Mouse (Mus musculus): ENCODE results near the gene Rfk. TPM values are rescaled to one million over a fixed set of nuclear protein-coding genes. Genes with fewer than 3 reads are reported as not detected.

The Rfk gene
- polyA plus RNA-seq, 1 experiment from 2014 or later, result 59.9 TPM

GRCm38 (mm10) chr19:17354797-17355196 is 39.0 kb upstream of the Rfk start:
- TF ChIP-seq CTCF (IDR thresholded peaks at IDR 0.05; ENCODE audit: low read depth) (no peak), EP300 (IDR thresholded peaks at IDR 0.05; ENCODE audit: low read depth) (peak; percentile 54; the same call in 1 of the 2 replicates)
- Histone ChIP-seq H3K9ac (replicated peaks) (peak overlapping the region; percentile 76), H3K9me3 (ENCODE audit: low read length) (no peaks in the 10 kb centered on the region), H3K27ac (ENCODE audit: low read depth) (peak overlapping the region; percentile 67), H3K4me2 (ENCODE audit: low read depth, low read length) (peak overlapping the region; percentile 67), H3K4me1 (ENCODE audit: insufficient read depth) (peaks cover 28% of the 10 kb centered on the region), H3K36me3 (replicated peaks; ENCODE audit: insufficient read depth, low read length) (peaks cover 13% of the 10 kb centered on the region), H3K27me3 (ENCODE audit: insufficient read depth, low read length) (no peaks in the 10 kb centered on the region), H3K4me3 (ENCODE audit: low read depth, low read length) (peak overlapping the region; percentile 61)
- DNase-seq, result no peak
- peak; percentile 53 for ATAC-seq
- WGBS (ENCODE audit: insufficient replicate concordance), result 37% methylated on average over 4 of the region's 4 CpGs

GRCm38 (mm10) chr19:17355361-17355760 is 38.5 kb upstream of the Rfk start:
- H3K4me2 ChIP-seq (ENCODE audit: low read depth, low read length), result peak overlapping the region; percentile 67
- H3K27ac ChIP-seq (ENCODE audit: low read depth), result peak overlapping the region; percentile 67
- H3K4me3 ChIP-seq (ENCODE audit: low read depth, low read length), result peak overlapping the region; percentile 61
- H3K27me3 ChIP-seq (ENCODE audit: insufficient read depth, low read length), result no peaks in the 10 kb centered on the region
- H3K36me3 ChIP-seq (replicated peaks; ENCODE audit: insufficient read depth, low read length), result peaks cover 11% of the 10 kb centered on the region
- TF ChIP-seq EP300 (IDR thresholded peaks at IDR 0.05; ENCODE audit: low read depth), result no peak
- TF ChIP-seq CTCF (IDR thresholded peaks at IDR 0.05; ENCODE audit: low read depth), result no peak
- H3K4me1 ChIP-seq (ENCODE audit: insufficient read depth), result peaks cover 26% of the 10 kb centered on the region
- ATAC-seq (no peak), DNase-seq (peak; percentile 25)
- H3K9me3 ChIP-seq (ENCODE audit: low read length), result no peaks in the 10 kb centered on the region
- H3K9ac ChIP-seq (replicated peaks), result peak overlapping the region; percentile 76
- WGBS (ENCODE audit: insufficient replicate concordance), result 16% methylated on average over 4 of the region's 4 CpGs

GRCm38 (mm10) chr19:17355950-17356867 is 37.6 kb upstream of the Rfk start:
- H3K4me3 ChIP-seq (ENCODE audit: low read depth, low read length), result peak overlapping the region; percentile 61
- H3K4me2 ChIP-seq (ENCODE audit: low read depth, low read length), result peak overlapping the region; percentile 67
- no peaks in the 10 kb centered on the region for H3K27me3 ChIP-seq (ENCODE audit: insufficient read depth, low read length)
- peak; percentile 75 for TF ChIP-seq CTCF (IDR thresholded peaks at IDR 0.05; ENCODE audit: low read depth)
- TF ChIP-seq EP300 (IDR thresholded peaks at IDR 0.05; ENCODE audit: low read depth), result no peak; the same call in 1 of the 2 replicates
- H3K36me3 ChIP-seq (replicated peaks; ENCODE audit: insufficient read depth, low read length), result peaks cover 7% of the 10 kb centered on the region; the same call in 1 of the 2 replicates
- H3K27ac ChIP-seq (ENCODE audit: low read depth), result peak overlapping the region; percentile 67
- peak overlapping the region; percentile 76 for H3K9ac ChIP-seq (replicated peaks)
- H3K4me1 ChIP-seq (ENCODE audit: insufficient read depth), result peaks cover 23% of the 10 kb centered on the region
- ATAC-seq (peak; percentile 85), DNase-seq (peak; percentile 89)
- H3K9me3 ChIP-seq (ENCODE audit: low read length), result no peaks in the 10 kb centered on the region
- WGBS (ENCODE audit: insufficient replicate concordance), result under 1% methylated on average over 49 of the region's 50 CpGs

- H3K9me3 ChIP-seq (ENCODE audit: low read length), result no peaks in the 10 kb centered on the region
- peaks cover 7% of the 10 kb centered on the region; the same call in 1 of the 2 replicates for H3K36me3 ChIP-seq (replicated peaks; ENCODE audit: insufficient read depth, low read length)
- peaks cover 23% of the 10 kb centered on the region for H3K4me1 ChIP-seq (ENCODE audit: insufficient read depth)
- no peak for DNase-seq
- WGBS (ENCODE audit: insufficient replicate concordance), result 50% methylated on average over 6 of the region's 6 CpGs
- peak overlapping the region; percentile 67 for H3K4me2 ChIP-seq (ENCODE audit: low read depth, low read length)
- TF ChIP-seq EP300 (IDR thresholded peaks at IDR 0.05; ENCODE audit: low read depth) (no peak), CTCF (IDR thresholded peaks at IDR 0.05; ENCODE audit: low read depth) (no peak)
- H3K27me3 ChIP-seq (ENCODE audit: insufficient read depth, low read length), result no peaks in the 10 kb centered on the region
- H3K4me3 ChIP-seq (ENCODE audit: low read depth, low read length), result peak overlapping the region; percentile 61
- peak overlapping the region; percentile 76; the same call in 1 of the 2 replicates for H3K9ac ChIP-seq (replicated peaks)
- H3K27ac ChIP-seq (ENCODE audit: low read depth), result no peak overlapping the region
- no peak for ATAC-seq
These were observed 36.9 kb upstream of the Rfk start for GRCm38 (mm10) chr19:17356932-17357331.

GRCm38 (mm10) chr19:17357391-17357790 is 36.5 kb upstream of the Rfk start:
- Histone ChIP-seq H3K4me2 (ENCODE audit: low read depth, low read length) (no peak overlapping the region), H3K4me1 (ENCODE audit: insufficient read depth) (peaks cover 23% of the 10 kb centered on the region)
- 72% methylated on average over 3 of the region's 3 CpGs for WGBS (ENCODE audit: insufficient replicate concordance)

GRCm38 (mm10) chr19:17359315-17359890 is 34.4 kb upstream of the Rfk start:
- Histone ChIP-seq H3K27ac (ENCODE audit: low read depth) (peak overlapping the region; percentile 39; the same call in 1 of the 2 replicates), H3K4me1 (ENCODE audit: insufficient read depth) (peaks cover 18% of the 10 kb centered on the region), H3K9me3 (ENCODE audit: low read length) (no peaks in the 10 kb centered on the region), H3K4me3 (ENCODE audit: low read depth, low read length) (no peak overlapping the region), H3K27me3 (ENCODE audit: insufficient read depth, low read length) (no peaks in the 10 kb centered on the region), H3K36me3 (replicated peaks; ENCODE audit: insufficient read depth, low read length) (no peaks in the 10 kb centered on the region), H3K4me2 (ENCODE audit: low read depth, low read length) (peak overlapping the region; percentile 34), H3K9ac (replicated peaks) (no peak overlapping the region)
- WGBS (ENCODE audit: insufficient replicate concordance), result 36% methylated on average over 14 of the region's 14 CpGs
- TF ChIP-seq EP300 (IDR thresholded peaks at IDR 0.05; ENCODE audit: low read depth), result no peak
- TF ChIP-seq CTCF (IDR thresholded peaks at IDR 0.05; ENCODE audit: low read depth), result no peak
- ATAC-seq, result 0 out of 2 replicates have a peak, but pooled peaks have one; percentile 10
- peak; percentile 26 for DNase-seq

More at GRCm38 (mm10) chr19:17357391-17357790, 36.5 kb upstream of the Rfk start:
- ATAC-seq (no peak), DNase-seq (no peak)
- no peak for TF ChIP-seq CTCF (IDR thresholded peaks at IDR 0.05; ENCODE audit: low read depth)
- Histone ChIP-seq H3K9me3 (ENCODE audit: low read length) (no peaks in the 10 kb centered on the region), H3K4me3 (ENCODE audit: low read depth, low read length) (no peak overlapping the region), H3K27me3 (ENCODE audit: insufficient read depth, low read length) (no peaks in the 10 kb centered on the region), H3K36me3 (replicated peaks; ENCODE audit: insufficient read depth, low read length) (peaks cover 7% of the 10 kb centered on the region; the same call in 1 of the 2 replicates), H3K27ac (ENCODE audit: low read depth) (no peak overlapping the region), H3K9ac (replicated peaks) (no peak overlapping the region)

Measured in liver, postnatal 0 days (tissue).